ENCODE assay signal across 13 mouse cellular contexts in genomic region chr10:117566204-117566603, GRCm38 (mm10).
DNase-seq lines count a peak whose midpoint lies in the region; ATAC-seq and TF ChIP-seq lines count a peak whose summit lies in the region.
"Had no signal": no experiment of that assay in that cellular context is flagged by ENCODE, and none has a peak within 500 bp of the region (broad histone marks: within the 10 kb centered on the region; RNA-seq: fewer than 3 reads in every experiment).

No protein-coding gene starts in this region.

- H3K27ac ChIP-seq in forebrain, postnatal 0 days (ENCODE audit: low read depth, low read length) = no peak overlapping the region
- H3K27ac ChIP-seq in forebrain, embryonic 11.5 days (ENCODE audit: low read depth, low read length) = no peak overlapping the region
- H3K27ac ChIP-seq in liver, postnatal 0 days (ENCODE audit: low read depth) = no peak overlapping the region
- no peak overlapping the region for H3K27ac ChIP-seq in stomach, postnatal 0 days (replicated peaks)
- H3K27ac ChIP-seq: limb, embryonic 15.5 days; macrophage had no signal

- TF ChIP-seq EP300 in liver, postnatal 0 days (IDR thresholded peaks at IDR 0.05; ENCODE audit: low read depth) = no peak
- TF ChIP-seq EP300 in stomach, postnatal 0 days (optimal IDR thresholded peaks at IDR 0.05) = no peak

- H3K4me3 ChIP-seq in forebrain, postnatal 0 days (ENCODE audit: low read depth, low read length) = no peak overlapping the region
- H3K4me3 ChIP-seq in forebrain, embryonic 11.5 days (ENCODE audit: low read depth, low read length) = no peak overlapping the region
- no peak overlapping the region for H3K4me3 ChIP-seq in liver, postnatal 0 days (ENCODE audit: low read depth, low read length)
- no peak overlapping the region for H3K4me3 ChIP-seq in stomach, postnatal 0 days (ENCODE audit: low read depth, low read length)
- H3K4me3 ChIP-seq: limb, embryonic 15.5 days had no signal

- no peaks in the 10 kb centered on the region for H3K36me3 ChIP-seq in forebrain, postnatal 0 days (ENCODE audit: insufficient read depth)
- no peaks in the 10 kb centered on the region for H3K36me3 ChIP-seq in forebrain, embryonic 11.5 days (ENCODE audit: control insufficient read depth, insufficient read depth, low read length)
- H3K36me3 ChIP-seq in liver, postnatal 0 days (replicated peaks; ENCODE audit: insufficient read depth, low read length) = no peaks in the 10 kb centered on the region
- H3K36me3 ChIP-seq in stomach, postnatal 0 days (ENCODE audit: control insufficient read depth, insufficient read depth, low read length) = no peaks in the 10 kb centered on the region
- H3K36me3 ChIP-seq: limb, embryonic 15.5 days had no signal

- H3K9me3 ChIP-seq in forebrain, postnatal 0 days (ENCODE audit: low read length) = no peaks in the 10 kb centered on the region
- H3K9me3 ChIP-seq in forebrain, embryonic 11.5 days (ENCODE audit: control insufficient read depth, low read length) = no peaks in the 10 kb centered on the region; the same call in 1 of the 2 replicates
- peaks cover 3% of the 10 kb centered on the region; the same call in 1 of the 2 replicates for H3K9me3 ChIP-seq in liver, postnatal 0 days (ENCODE audit: low read length)
- no peaks in the 10 kb centered on the region for H3K9me3 ChIP-seq in stomach, postnatal 0 days (ENCODE audit: control insufficient read depth, low read length)
- H3K9me3 ChIP-seq: limb, embryonic 15.5 days had no signal

- H3K4me1 ChIP-seq in forebrain, postnatal 0 days (ENCODE audit: insufficient read depth) = peaks cover 3% of the 10 kb centered on the region; the same call in 1 of the 2 replicates
- H3K4me1 ChIP-seq in forebrain, embryonic 11.5 days (replicated peaks; ENCODE audit: control insufficient read depth, insufficient read depth, low read length) = no peaks in the 10 kb centered on the region
- 0 out of 2 replicates have a peak, but pooled peaks cover 4% of the 10 kb centered on the region for H3K4me1 ChIP-seq in liver, postnatal 0 days (ENCODE audit: insufficient read depth)
- 0 out of 2 replicates have a peak, but pooled peaks cover 3% of the 10 kb centered on the region for H3K4me1 ChIP-seq in stomach, postnatal 0 days (replicated peaks; ENCODE audit: control insufficient read depth, insufficient read depth)

- POLR2A ChIA-PET in Patski (lab: Charles Lee) = no interaction called here

- in situ Hi-C loops in Patski (cut with MboI; ENCODE audit: low pct_unique_long_range_greater_than_20kb) = no loop called here

- H3K27me3 ChIP-seq in forebrain, postnatal 0 days (ENCODE audit: insufficient read depth, low read length) = no peaks in the 10 kb centered on the region
- H3K27me3 ChIP-seq in forebrain, embryonic 11.5 days (ENCODE audit: control insufficient read depth, insufficient read depth, low read length) = no peaks in the 10 kb centered on the region
- H3K27me3 ChIP-seq in liver, postnatal 0 days (ENCODE audit: insufficient read depth, low read length) = no peaks in the 10 kb centered on the region
- H3K27me3 ChIP-seq in Patski = no peaks in the 10 kb centered on the region
- no peaks in the 10 kb centered on the region for H3K27me3 ChIP-seq in stomach, postnatal 0 days (ENCODE audit: control insufficient read depth, insufficient read depth, low read length)
- H3K27me3 ChIP-seq: limb, embryonic 15.5 days had no signal

- no peak for DNase-seq in forebrain, postnatal 0 days
- DNase-seq in forebrain, embryonic 11.5 days (ENCODE audit: low spot score) = no peak
- DNase-seq in liver, postnatal 0 days = peak; percentile 17
- DNase-seq in liver (no peak), Patski (ENCODE audit: low read depth, low spot score) (no peak), MN1 (ENCODE audit: low spot score) (no peak)
- DNase-seq in stomach, postnatal 0 days (ENCODE audit: low spot score) = no peak
- no peak for DNase-seq in urinary bladder, postnatal 25 days (ENCODE audit: low spot score)
- DNase-seq: adrenal gland, postnatal 14 days; cerebellum, adult 11 months; embryo, embryonic 11 days had no signal

- no peak for ATAC-seq in forebrain, postnatal 0 days
- ATAC-seq in forebrain, embryonic 11.5 days (replicated peaks; ENCODE audit: low FRiP score) = no peak
- ATAC-seq in liver, postnatal 0 days = no peak
- no peak for ATAC-seq in Patski
- ATAC-seq in stomach, postnatal 0 days (ENCODE audit: low FRiP score, low TSS enrichment) = no peak

- no peak overlapping the region for H3K4me2 ChIP-seq in forebrain, postnatal 0 days (ENCODE audit: low read depth)
- H3K4me2 ChIP-seq in forebrain, embryonic 11.5 days (ENCODE audit: low read depth, low read length, severe bottlenecking) = no peak overlapping the region
- H3K4me2 ChIP-seq in liver, postnatal 0 days (ENCODE audit: low read depth, low read length) = no peak overlapping the region
- no peak overlapping the region for H3K4me2 ChIP-seq in stomach, postnatal 0 days (replicated peaks; ENCODE audit: low read depth)
- H3K4me2 ChIP-seq: limb, embryonic 15.5 days had no signal

- WGBS in forebrain, postnatal 0 days = 82% methylated on average over 3 of the region's 3 CpGs
- WGBS in forebrain, embryonic 11.5 days = 80% methylated on average over 3 of the region's 3 CpGs
- WGBS in liver, postnatal 0 days (ENCODE audit: insufficient replicate concordance) = 80% methylated on average over 3 of the region's 3 CpGs
- WGBS in stomach, postnatal 0 days = 91% methylated on average over 3 of the region's 3 CpGs

- TF ChIP-seq CTCF in forebrain, postnatal 0 days (IDR thresholded peaks at IDR 0.05; ENCODE audit: low read depth) = peak; percentile 25; the same call in 1 of the 2 replicates
- peak; percentile 44 for TF ChIP-seq CTCF in liver, postnatal 0 days (IDR thresholded peaks at IDR 0.05; ENCODE audit: low read depth)
- peak; percentile 50 for TF ChIP-seq CTCF in Patski (IDR thresholded peaks at IDR 0.05)
- TF ChIP-seq CTCF in stomach, postnatal 0 days (IDR thresholded peaks at IDR 0.05; ENCODE audit: low read depth) = peak; percentile 49

- CTCF ChIA-PET in Patski (lab: Charles Lee) = interaction anchor here (0.8 to 2.0 kb wide), 2 partner anchors 11 to 13 kb away, joined by 3 to 4 read pairs; no protein-coding TSS in a partner anchor

- no peak overlapping the region for H3K9ac ChIP-seq in forebrain, postnatal 0 days
- no peak overlapping the region for H3K9ac ChIP-seq in forebrain, embryonic 11.5 days (ENCODE audit: low read length)
- no peak overlapping the region for H3K9ac ChIP-seq in liver, postnatal 0 days (replicated peaks)
- no peak overlapping the region for H3K9ac ChIP-seq in stomach, postnatal 0 days (ENCODE audit: low read length)
- H3K9ac ChIP-seq: limb, embryonic 15.5 days had no signal
